Mouse (Mus musculus) lung, postnatal 14 days (tissue): ENCODE measurements around the gene Dock4.

Source experiments
- DNase-seq: peaks from one replicate; pipeline ENCODE4 v3.0.0; 2021

Dock4 gene

GRCm38 (mm10) chr12:40576749-40577148, 131.0 kb downstream of the Dock4 start:
- DNase-seq: no peak

GRCm38 (mm10) chr12:40580351-40580750, 134.6 kb downstream of the Dock4 start:
- DNase-seq: no peak

- no peak for DNase-seq
Measured at GRCm38 (mm10) chr12:40581037-40581436, 135.3 kb downstream of the Dock4 start.

GRCm38 (mm10) chr12:40582059-40582458, 136.3 kb downstream of the Dock4 start:
- no peak for DNase-seq

- no peak for DNase-seq
Measured at GRCm38 (mm10) chr12:40584526-40585289, 139.0 kb downstream of the Dock4 start.

GRCm38 (mm10) chr12:40585456-40586141, 139.8 kb downstream of the Dock4 start:
- DNase-seq: no peak

- DNase-seq: no peak
Measured at GRCm38 (mm10) chr12:40594161-40594560, 148.4 kb downstream of the Dock4 start.

GRCm38 (mm10) chr12:40595440-40595839, 149.7 kb downstream of the Dock4 start:
- no peak for DNase-seq

GRCm38 (mm10) chr12:40596020-40596419, 150.3 kb downstream of the Dock4 start:
- no peak for DNase-seq

GRCm38 (mm10) chr12:40596441-40596840, 150.7 kb downstream of the Dock4 start:
- no peak for DNase-seq

GRCm38 (mm10) chr12:40599952-40600351, 154.2 kb downstream of the Dock4 start:
- DNase-seq: no peak

GRCm38 (mm10) chr12:40605565-40605964, 159.8 kb downstream of the Dock4 start:
- no peak for DNase-seq

GRCm38 (mm10) chr12:40622926-40623325, 177.2 kb downstream of the Dock4 start:
- DNase-seq: no peak

GRCm38 (mm10) chr12:40626521-40626920, 180.8 kb downstream of the Dock4 start:
- no peak for DNase-seq

- DNase-seq: no peak
Measured at GRCm38 (mm10) chr12:40633242-40633641, 187.5 kb downstream of the Dock4 start.

- no peak for DNase-seq
Measured at GRCm38 (mm10) chr12:40634169-40634568, 188.4 kb downstream of the Dock4 start.

- no peak for DNase-seq
Measured at GRCm38 (mm10) chr12:40635991-40636390, 190.2 kb downstream of the Dock4 start.

- no peak for DNase-seq
Measured at GRCm38 (mm10) chr12:40637427-40637826, 191.7 kb downstream of the Dock4 start.

- DNase-seq: no peak
Measured at GRCm38 (mm10) chr12:40645869-40646268, 200.1 kb downstream of the Dock4 start.

- DNase-seq: no peak
Measured at GRCm38 (mm10) chr12:40654312-40654711, 208.6 kb downstream of the Dock4 start.

- DNase-seq: no peak
Measured at GRCm38 (mm10) chr12:40655861-40656260, 210.1 kb downstream of the Dock4 start.

- no peak for DNase-seq
Measured at GRCm38 (mm10) chr12:40656438-40656837, 210.7 kb downstream of the Dock4 start.

GRCm38 (mm10) chr12:40657229-40657885, 211.6 kb downstream of the Dock4 start:
- DNase-seq: no peak

- peak; percentile 25 for DNase-seq
Measured at GRCm38 (mm10) chr12:40659689-40660088, 213.9 kb downstream of the Dock4 start.
